Mouse (Mus musculus): Measurements from ENCODE around the gene Otos.

DNA sequence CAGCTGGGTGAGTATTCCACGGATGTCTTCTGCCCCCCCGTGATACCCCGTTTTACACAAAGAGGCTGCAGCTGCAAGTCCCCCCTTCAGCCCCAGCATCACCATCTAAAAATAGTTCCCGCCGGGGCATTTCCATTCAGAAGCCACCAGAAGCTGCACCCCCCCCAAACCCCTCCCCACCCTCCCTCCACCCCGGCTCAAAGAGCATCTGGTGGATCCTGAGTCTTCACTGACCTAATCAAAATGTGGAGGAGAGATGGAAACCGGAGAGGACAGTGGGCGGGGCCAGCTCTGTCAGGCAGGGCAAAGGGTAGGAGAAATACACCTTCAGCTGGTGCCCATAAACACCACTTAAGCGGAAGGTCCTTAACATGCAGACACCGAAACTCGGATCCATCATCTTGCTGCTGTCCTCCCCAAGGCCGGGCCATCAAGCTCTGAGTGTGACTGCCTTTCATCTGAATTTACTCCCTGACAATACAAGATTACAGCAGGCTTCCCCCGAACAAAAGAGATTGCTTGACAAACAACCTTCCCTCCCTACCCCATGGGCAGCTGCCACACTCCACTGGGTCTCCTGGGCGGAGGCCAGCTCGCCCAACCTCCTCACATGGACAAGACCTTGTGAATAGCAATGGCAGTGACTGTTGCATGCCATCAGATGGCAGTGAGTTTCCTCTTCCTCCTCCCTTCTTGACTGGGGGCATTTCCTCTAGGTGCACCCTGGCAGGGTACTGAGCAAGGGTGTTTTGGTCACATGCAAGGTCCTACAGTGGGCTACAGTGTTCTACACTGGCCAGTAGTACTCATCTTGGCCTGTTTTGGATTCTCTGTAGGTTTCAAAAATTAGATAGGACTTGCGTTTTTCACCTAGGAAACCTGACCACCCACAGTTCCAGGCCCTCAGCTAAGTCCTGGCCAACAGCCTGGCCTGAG is 32.3 kb upstream of the Otos start:
- TF ChIP-seq CTCF (IDR thresholded peaks at IDR 0.05; ENCODE audit: extremely low read depth, insufficient read depth, insufficient read length, insufficient replicate concordance) (no peak), POLR2A (IDR thresholded peaks at IDR 0.05; ENCODE audit: low read depth, low read length) (no peak)
